Comparison of ENCODE assay signal across 8 mouse cellular contexts in the genomic region with DNA sequence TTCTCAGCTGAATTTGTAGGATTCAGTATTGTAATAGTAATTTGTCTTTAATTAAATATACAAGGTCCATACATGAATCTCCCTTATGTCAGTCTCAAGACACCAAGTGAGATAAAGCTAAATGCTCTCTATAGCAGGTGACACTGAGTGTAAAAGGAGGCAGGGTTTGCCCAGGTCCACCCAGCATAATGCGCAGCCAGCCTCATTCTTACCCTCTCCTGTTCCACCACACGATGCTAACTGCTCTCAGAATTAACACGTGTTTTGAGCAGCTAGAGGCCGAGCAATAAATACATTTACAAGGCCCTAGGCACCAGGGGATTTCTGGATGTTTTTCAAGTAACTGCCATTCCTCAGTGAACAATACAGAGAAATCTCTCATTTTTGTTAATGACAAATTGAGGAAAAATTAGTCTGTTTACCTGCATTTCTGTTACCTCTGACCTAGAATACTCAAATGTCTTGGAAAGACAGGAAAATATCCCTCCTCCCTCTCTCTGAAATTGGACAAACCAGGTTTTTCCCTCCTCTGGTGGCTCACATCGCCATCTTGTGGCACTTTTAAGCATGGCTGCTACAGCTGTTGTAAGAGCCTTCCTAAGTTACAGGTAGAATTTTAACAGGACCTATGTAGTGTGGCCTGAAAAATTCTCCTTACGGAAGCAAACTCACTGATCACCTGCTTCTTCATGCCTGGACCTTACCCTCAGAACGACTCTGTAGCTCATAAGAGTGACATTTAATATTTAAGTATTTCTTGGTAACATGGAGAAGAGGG. TPM values are rescaled to one million over a fixed set of nuclear protein-coding genes. Genes with fewer than 3 reads are reported as not detected.
DNase-seq lines count a peak whose midpoint lies in the region; ATAC-seq and TF ChIP-seq lines count a peak whose summit lies in the region.

No protein-coding gene starts in this region.

- H3K9me3 ChIP-seq in forebrain, postnatal 0 days (ENCODE audit: low read length) = no peaks in the 10 kb centered on the region
- H3K9me3 ChIP-seq in kidney, embryonic 15.5 days (replicated peaks) = no peaks in the 10 kb centered on the region
- no peaks in the 10 kb centered on the region for H3K9me3 ChIP-seq in limb, embryonic 12.5 days
- H3K9me3 ChIP-seq in neural tube, embryonic 15.5 days (replicated peaks) = no peaks in the 10 kb centered on the region

- H3K9ac ChIP-seq in forebrain, postnatal 0 days = no peak overlapping the region
- H3K9ac ChIP-seq in kidney, embryonic 15.5 days = no peak overlapping the region
- H3K9ac ChIP-seq in limb, embryonic 12.5 days (replicated peaks) = no peak overlapping the region
- no peak overlapping the region for H3K9ac ChIP-seq in neural tube, embryonic 15.5 days (replicated peaks)

- no peaks in the 10 kb centered on the region for H3K36me3 ChIP-seq in forebrain, postnatal 0 days (ENCODE audit: insufficient read depth)
- no peaks in the 10 kb centered on the region for H3K36me3 ChIP-seq in kidney, embryonic 15.5 days
- H3K36me3 ChIP-seq in limb, embryonic 12.5 days = no peaks in the 10 kb centered on the region
- no peaks in the 10 kb centered on the region for H3K36me3 ChIP-seq in neural tube, embryonic 15.5 days

- WGBS in forebrain, postnatal 0 days = 41% methylated on average over 7 of the region's 7 CpGs
- WGBS in kidney, embryonic 15.5 days = 36% methylated on average over 7 of the region's 7 CpGs
- WGBS in limb, embryonic 12.5 days = 28% methylated on average over 7 of the region's 7 CpGs
- WGBS in neural tube, embryonic 15.5 days = 26% methylated on average over 7 of the region's 7 CpGs

- DNase-seq in thymus, postnatal 0 days (ENCODE audit: low spot score) = peak; percentile 23
- no peak for DNase-seq in thymus, adult 18-20 months
- peak; percentile 25 for DNase-seq in cerebellum, adult 11-12 months
- DNase-seq in forebrain, postnatal 0 days = peak; percentile 83

- H3K4me1 ChIP-seq in forebrain, postnatal 0 days (ENCODE audit: insufficient read depth) = no peaks in the 10 kb centered on the region
- no peaks in the 10 kb centered on the region for H3K4me1 ChIP-seq in kidney, embryonic 15.5 days
- peaks cover 11% of the 10 kb centered on the region for H3K4me1 ChIP-seq in limb, embryonic 12.5 days (replicated peaks)
- peaks cover 3% of the 10 kb centered on the region for H3K4me1 ChIP-seq in neural tube, embryonic 15.5 days

- H3K4me2 ChIP-seq in forebrain, postnatal 0 days (ENCODE audit: low read depth) = no peak overlapping the region
- H3K4me2 ChIP-seq in kidney, embryonic 15.5 days = no peak overlapping the region
- no peak overlapping the region for H3K4me2 ChIP-seq in limb, embryonic 12.5 days
- no peak overlapping the region for H3K4me2 ChIP-seq in neural tube, embryonic 15.5 days

- H3K27ac ChIP-seq in forebrain, postnatal 0 days (ENCODE audit: low read depth, low read length) = no peak overlapping the region
- no peak overlapping the region for H3K27ac ChIP-seq in kidney, embryonic 15.5 days
- no peak overlapping the region for H3K27ac ChIP-seq in limb, embryonic 12.5 days
- H3K27ac ChIP-seq in neural tube, embryonic 15.5 days (replicated peaks) = no peak overlapping the region

- no peaks in the 10 kb centered on the region for H3K27me3 ChIP-seq in forebrain, postnatal 0 days (ENCODE audit: insufficient read depth, low read length)
- H3K27me3 ChIP-seq in kidney, embryonic 15.5 days = no peaks in the 10 kb centered on the region
- peaks cover 4% of the 10 kb centered on the region; the same call in 1 of the 2 replicates for H3K27me3 ChIP-seq in limb, embryonic 12.5 days
- no peaks in the 10 kb centered on the region for H3K27me3 ChIP-seq in neural tube, embryonic 15.5 days (replicated peaks)

- H3K4me3 ChIP-seq in forebrain, postnatal 0 days (ENCODE audit: low read depth, low read length) = no peak overlapping the region
- H3K4me3 ChIP-seq in kidney, embryonic 15.5 days (replicated peaks) = no peak overlapping the region
- H3K4me3 ChIP-seq in limb, embryonic 12.5 days (replicated peaks) = no peak overlapping the region
- no peak overlapping the region for H3K4me3 ChIP-seq in neural tube, embryonic 15.5 days (replicated peaks)

- peak; percentile 90 for TF ChIP-seq CTCF in forebrain, postnatal 0 days (IDR thresholded peaks at IDR 0.05; ENCODE audit: low read depth)

- peak; percentile 70 for ATAC-seq in forebrain, postnatal 0 days
- 0 out of 2 replicates have a peak, but pooled peaks have one; percentile 18 for ATAC-seq in kidney, embryonic 15.5 days (replicated peaks; ENCODE audit: low FRiP score)
- peak; percentile 76; the same call in 1 of the 2 replicates for ATAC-seq in limb, embryonic 12.5 days (ENCODE audit: insufficient number of reproducible peaks, insufficient read depth, low FRiP score, low TSS enrichment, low read depth)
- peak; percentile 64 for ATAC-seq in neural tube, embryonic 15.5 days (ENCODE audit: low FRiP score)
- no peak for ATAC-seq in monocyte, adult 5-6 weeks (replicated peaks; ENCODE audit: insufficient number of reproducible peaks, low FRiP score, low TSS enrichment, poor library complexity, severe bottlenecking)

RNA-seq across cellular contexts. Expression of a gene that starts 14.7 kb away (rescaled TPM):
- polyA plus RNA-seq in thymus, postnatal 0 days (2015; fragmentation: Nextera tagmentation; extraction: Ambion mirVana) = 0.04 TPM in 1 of 2 replicates, not detected in the other
- total RNA-seq in forebrain, postnatal 0 days (2014; rRNA removed) = 0.08 TPM in 1 of 2 replicates, not detected in the other
- polyA plus RNA-seq in forebrain, postnatal 0 days (2015; fragmentation: Nextera tagmentation; extraction: Ambion mirVana) = 0.06 TPM in 1 of 2 replicates, not detected in the other
- 0.05 TPM in 2 replicates for polyA plus RNA-seq in kidney, embryonic 15.5 days (2015; fragmentation: Nextera tagmentation; extraction: Ambion mirVana)
- polyA plus RNA-seq in limb, embryonic 12.5 days (2016; fragmentation: Nextera tagmentation; extraction: Ambion mirVana) = 0.09 TPM in 2 replicates
- polyA plus RNA-seq in neural tube, embryonic 15.5 days (2015; fragmentation: Nextera tagmentation; extraction: Ambion mirVana) = not detected in 2 replicates
- 0.53 to 0.58 TPM in 2 of 3 replicates, not detected in the other for total RNA-seq in monocyte, adult 5-6 weeks (2017)

RNA-seq across cellular contexts. Expression of a gene that starts 30.0 kb away (rescaled TPM):
- not detected in 2 replicates for polyA plus RNA-seq in thymus, postnatal 0 days (2015; fragmentation: Nextera tagmentation; extraction: Ambion mirVana)
- total RNA-seq in forebrain, postnatal 0 days (2014; rRNA removed) = not detected in 2 replicates
- polyA plus RNA-seq in forebrain, postnatal 0 days (2015; fragmentation: Nextera tagmentation; extraction: Ambion mirVana) = not detected in 2 replicates
- 0.12 TPM in 1 of 2 replicates, not detected in the other for polyA plus RNA-seq in kidney, embryonic 15.5 days (2015; fragmentation: Nextera tagmentation; extraction: Ambion mirVana)
- not detected in 2 replicates for polyA plus RNA-seq in limb, embryonic 12.5 days (2016; fragmentation: Nextera tagmentation; extraction: Ambion mirVana)
- polyA plus RNA-seq in neural tube, embryonic 15.5 days (2015; fragmentation: Nextera tagmentation; extraction: Ambion mirVana) = 0.08 TPM in 1 of 2 replicates, not detected in the other
- not detected in 3 replicates for total RNA-seq in monocyte, adult 5-6 weeks (2017)

RNA-seq across cellular contexts. Expression of a gene that starts 39.9 kb away (rescaled TPM):
- 16.6 and 18.7 TPM in 2 replicates for polyA plus RNA-seq in thymus, postnatal 0 days (2015; fragmentation: Nextera tagmentation; extraction: Ambion mirVana)
- total RNA-seq in forebrain, postnatal 0 days (2014; rRNA removed) = 14.1 and 14.7 TPM in 2 replicates
- 6.5 and 9.2 TPM in 2 replicates for polyA plus RNA-seq in forebrain, postnatal 0 days (2015; fragmentation: Nextera tagmentation; extraction: Ambion mirVana)
- polyA plus RNA-seq in kidney, embryonic 15.5 days (2015; fragmentation: Nextera tagmentation; extraction: Ambion mirVana) = 47.8 and 48.4 TPM in 2 replicates
- polyA plus RNA-seq in limb, embryonic 12.5 days (2016; fragmentation: Nextera tagmentation; extraction: Ambion mirVana) = 93.8 and 98.5 TPM in 2 replicates
- 14.4 and 20.0 TPM in 2 replicates for polyA plus RNA-seq in neural tube, embryonic 15.5 days (2015; fragmentation: Nextera tagmentation; extraction: Ambion mirVana)
- total RNA-seq in monocyte, adult 5-6 weeks (2017) = 11.2 to 19.3 TPM (median 12.6 TPM) in 3 replicates

Comparison
In these comparisons a context has a peak if more than half of its experiments do, and no peak if none do; other contexts are left out.
1. DNase-seq: peak in thymus, postnatal 0 days (single experiment), cerebellum, adult 11-12 months (single experiment) and forebrain, postnatal 0 days (single experiment); none in thymus, adult 18-20 months (0 of 2).